In the genomic region with DNA sequence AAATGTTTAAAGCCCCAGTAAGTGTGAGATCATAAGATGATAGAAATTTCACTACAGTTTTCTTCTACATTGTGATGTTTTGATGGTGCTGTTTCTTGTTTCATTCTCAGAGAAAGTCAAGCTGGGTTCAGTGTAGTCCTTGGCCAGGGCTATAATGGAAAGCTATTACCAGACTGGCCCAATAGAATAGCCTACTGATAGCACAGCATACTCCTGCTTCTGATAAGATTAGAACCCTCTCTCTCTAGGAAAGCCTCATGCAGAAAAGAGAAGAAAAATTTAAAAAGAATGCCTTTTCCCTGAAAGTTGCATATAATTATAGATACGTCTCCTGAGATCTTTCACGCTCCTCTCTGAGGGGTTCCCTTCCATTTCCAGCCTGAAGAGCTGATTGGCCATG, we compare ENCODE assay signal across 26 mouse cellular contexts. TPM values are rescaled to one million over a fixed set of nuclear protein-coding genes. Genes with fewer than 3 reads are reported as not detected.
DNase-seq lines count a peak whose midpoint lies in the region; ATAC-seq and TF ChIP-seq lines count a peak whose summit lies in the region.
"Had no signal": no experiment of that assay in that cellular context is flagged by ENCODE, and none has a peak within 500 bp of the region (broad histone marks: within the 10 kb centered on the region; RNA-seq: fewer than 3 reads in every experiment).

No protein-coding gene starts in this region.

- WGBS in liver, embryonic 15.5 days (ENCODE audit: insufficient replicate concordance) = 39% methylated on average over 2 of the region's 2 CpGs
- WGBS in intestine, embryonic 16.5 days = 90% methylated on average over 2 of the region's 2 CpGs

- peaks cover 0 to 17% of the 10 kb centered on the region in 2 experiments; a peak in 3 of 4 replicates for H3K36me3 ChIP-seq in MEL (ENCODE audit: control insufficient read depth in 1 of 2, insufficient read depth in 2 of 2, low read length in 2 of 2)
- H3K36me3 ChIP-seq in liver, embryonic 15.5 days (replicated peaks) = no peaks in the 10 kb centered on the region
- no peaks in the 10 kb centered on the region for H3K36me3 ChIP-seq in intestine, embryonic 16.5 days (ENCODE audit: control insufficient read depth, insufficient read depth, low read length)
- H3K36me3 ChIP-seq: embryonic facial prominence, embryonic 12.5 days had no signal

- H3K9me3 ChIP-seq in MEL (replicated peaks; ENCODE audit: insufficient read depth, low read length) = no peaks in the 10 kb centered on the region
- no peaks in the 10 kb centered on the region for H3K9me3 ChIP-seq in liver, embryonic 15.5 days (replicated peaks)
- H3K9me3 ChIP-seq in intestine, embryonic 16.5 days (ENCODE audit: control insufficient read depth, low read length) = no peaks in the 10 kb centered on the region
- H3K9me3 ChIP-seq: embryonic facial prominence, embryonic 12.5 days; embryonic facial prominence, embryonic 15.5 days; heart, embryonic 10.5 days; heart, embryonic 13.5 days had no signal

- ATAC-seq in common myeloid progenitor, adult 5-6 weeks (replicated peaks; ENCODE audit: low read depth, poor library complexity, severe bottlenecking) = 0 out of 2 replicates have a peak, but pooled peaks have one; percentile 11
- peak; percentile 68 for ATAC-seq in liver, embryonic 15.5 days (ENCODE audit: insufficient read depth)
- peak; percentile 50 for ATAC-seq in megakaryocyte-erythroid progenitor cell, adult 5-6 weeks (replicated peaks; ENCODE audit: low FRiP score, low TSS enrichment, poor library complexity, severe bottlenecking)
- ATAC-seq in intestine, embryonic 16.5 days = no peak
- ATAC-seq: activated CD4-positive, CD25-positive, alpha-beta regulatory T cell, adult 4 months; CD4-positive, CD25-positive, alpha-beta regulatory T cell, adult 4 months; forebrain, embryonic 14.5 days; hindbrain, postnatal 0 days had no signal

- no peaks in the 10 kb centered on the region for H3K27me3 ChIP-seq in MEL (ENCODE audit: control insufficient read depth in 1 of 2, insufficient read depth in 2 of 2, low read length in 2 of 2)
- no peaks in the 10 kb centered on the region for H3K27me3 ChIP-seq in liver, embryonic 15.5 days
- no peaks in the 10 kb centered on the region for H3K27me3 ChIP-seq in intestine, embryonic 16.5 days (replicated peaks; ENCODE audit: control insufficient read depth, insufficient read depth, low read length)
- H3K27me3 ChIP-seq: embryonic facial prominence, embryonic 12.5 days; embryonic facial prominence, embryonic 15.5 days; heart, embryonic 13.5 days had no signal

- H3K4me1 ChIP-seq in MEL (ENCODE audit: control insufficient read depth in 1 of 2, insufficient read depth in 2 of 2, low read length in 2 of 2) = peaks cover 5 to 11% of the 10 kb centered on the region in 2 experiments
- peaks cover 37% of the 10 kb centered on the region for H3K4me1 ChIP-seq in liver, embryonic 15.5 days (replicated peaks)
- peaks cover 7% of the 10 kb centered on the region for H3K4me1 ChIP-seq in intestine, embryonic 16.5 days (ENCODE audit: control insufficient read depth, insufficient read depth, low read length)

- H3K79me2 ChIP-seq in MEL (ENCODE audit: control insufficient read depth, insufficient read depth, low read length, poor library complexity) = peaks cover 12% of the 10 kb centered on the region; the same call in 1 of the 2 replicates

- peak; percentile 43 for DNase-seq in MEL (ENCODE audit: low read depth, low spot score)
- DNase-seq in kidney, postnatal 10 days = no peak
- DNase-seq: adrenal gland, adult 8-10 months; adrenal gland, postnatal 25 days; cerebellum, adult 11-12 months; cerebellum, adult 8-10 months; cerebellum, postnatal 10 days; cerebellum, postnatal 36 days; gastrocnemius, postnatal 10 days; gastrocnemius, postnatal 36 days; heart, adult 2 months; heart, postnatal 14 days; heart, postnatal 4 days had no signal

- no peak for TF ChIP-seq RAD21 in MEL (IDR thresholded peaks at IDR 0.05; ENCODE audit: low read depth, low read length)

- peak; percentile 49 to 54; a peak in 2 of 4 replicates for TF ChIP-seq EP300 in MEL (IDR thresholded peaks at IDR 0.05; ENCODE audit: low read depth in 1 of 2, low read length in 2 of 2)

- peak overlapping the region in 1 of 2 experiments; percentile 41; a peak in 1 of 4 replicates for H3K4me3 ChIP-seq in MEL (ENCODE audit: control insufficient read depth in 1 of 2, insufficient read depth in 1 of 2, low read depth in 2 of 2, low read length in 2 of 2)
- no peak overlapping the region for H3K4me3 ChIP-seq in liver, embryonic 15.5 days (replicated peaks)
- H3K4me3 ChIP-seq in intestine, embryonic 16.5 days (ENCODE audit: low read length) = no peak overlapping the region
- H3K4me3 ChIP-seq: embryonic facial prominence, embryonic 12.5 days; embryonic facial prominence, embryonic 15.5 days; heart, adult 2 months; heart, embryonic 10.5 days; heart, embryonic 13.5 days had no signal

- TF ChIP-seq POLR2A in MEL (IDR thresholded peaks at IDR 0.05; ENCODE audit: control insufficient read depth in 1 of 2, insufficient read depth in 1 of 2, low read depth in 1 of 2, low read length in 2 of 2, poor library complexity in 1 of 2) = no peak

- H3K9ac ChIP-seq in MEL (ENCODE audit: control insufficient read depth, low read depth, low read length, poor library complexity, severe bottlenecking) = peak overlapping the region; percentile 5
- H3K9ac ChIP-seq in liver, embryonic 15.5 days = no peak overlapping the region
- no peak overlapping the region for H3K9ac ChIP-seq in intestine, embryonic 16.5 days (ENCODE audit: low read depth, low read length)
- H3K9ac ChIP-seq: embryonic facial prominence, embryonic 12.5 days; embryonic facial prominence, embryonic 15.5 days; heart, embryonic 13.5 days; hindbrain, embryonic 14.5 days had no signal

- H3K4me2 ChIP-seq in liver, embryonic 15.5 days = 0 out of 2 replicates have a peak overlapping the region, but pooled peaks have one; percentile 23
- no peak overlapping the region for H3K4me2 ChIP-seq in intestine, embryonic 16.5 days (ENCODE audit: low read depth, low read length)
- H3K4me2 ChIP-seq: embryonic facial prominence, embryonic 12.5 days; embryonic facial prominence, embryonic 15.5 days; heart, embryonic 13.5 days; hindbrain, embryonic 14.5 days had no signal

- H3K27ac ChIP-seq in MEL (ENCODE audit: control insufficient read depth, low read depth, low read length) = peak overlapping the region; percentile 43
- H3K27ac ChIP-seq in liver, embryonic 15.5 days (replicated peaks) = no peak overlapping the region
- no peak overlapping the region for H3K27ac ChIP-seq in intestine, embryonic 16.5 days (ENCODE audit: low read length)
- H3K27ac ChIP-seq: embryonic facial prominence, embryonic 12.5 days; embryonic facial prominence, embryonic 15.5 days; heart, adult 2 months; heart, embryonic 10.5 days; heart, embryonic 13.5 days; hindbrain, embryonic 14.5 days; hindbrain, postnatal 0 days had no signal

- TF ChIP-seq CTCF in MEL (IDR thresholded peaks at IDR 0.05 in 2 of 3, conservative IDR thresholded peaks at IDR 0.05 in 1 of 3; ENCODE audit: control insufficient read depth in 1 of 3, insufficient read depth in 1 of 3, low read depth in 2 of 3, low read length in 3 of 3, poor library complexity in 1 of 3, severe bottlenecking in 1 of 3) = no peak

TF ChIP-seq in MEL, 35 proteins besides CTCF, POLR2A, EP300 and RAD21:
- TF ChIP-seq TCF12 (IDR thresholded peaks at IDR 0.05; ENCODE audit: low read depth, low read length) (peak; percentile 57; the same call in 1 of the 2 replicates), NELFE (IDR thresholded peaks at IDR 0.05; ENCODE audit: low read depth, low read length) (no peak), KAT2A (conservative IDR thresholded peaks at IDR 0.05; ENCODE audit: low read depth, low read length) (no peak), MYB (IDR thresholded peaks at IDR 0.05; ENCODE audit: low read depth, low read length) (no peak), ZC3H11A (IDR thresholded peaks at IDR 0.05; ENCODE audit: low read depth, low read length) (no peak), GATA1 (IDR thresholded peaks at IDR 0.05; ENCODE audit: low read depth, low read length) (peak; percentile 84), MXI1 (IDR thresholded peaks at IDR 0.05; ENCODE audit: low read depth, low read length) (no peak), SIN3A (IDR thresholded peaks at IDR 0.05; ENCODE audit: low read length) (0 out of 2 replicates have a peak, but pooled peaks have one; percentile 33), POLR2AphosphoS2 (IDR thresholded peaks at IDR 0.05; ENCODE audit: low read length) (no peak), TBP (IDR thresholded peaks at IDR 0.05; ENCODE audit: low read depth, low read length) (no peak), JUND (IDR thresholded peaks at IDR 0.05; ENCODE audit: low read depth, low read length) (no peak)

RNA-seq across cellular contexts. Expression of a gene that starts 46.0 kb away (rescaled TPM):
- total RNA-seq in MEL (2012; rRNA removed) = 5.9 and 6.7 TPM in 2 replicates
- 1 to 10 TPM in 1 of 2 experiments, not detected in 1; 3.0 TPM for polyA plus RNA-seq in MEL (2012; ENCODE audit: insufficient read depth in 1 of 2, insufficient read length in 2 of 2, low read depth in 1 of 2, low replicate concordance in 2 of 2, missing spikeins in 1 of 2)
- 15.9 and 21.3 TPM in 2 replicates for total RNA-seq in common myeloid progenitor, adult 5-6 weeks (2017)
- 6.0 TPM in 2 replicates for polyA plus RNA-seq in liver, embryonic 15.5 days (2015; fragmentation: Nextera tagmentation; extraction: Ambion mirVana)
- total RNA-seq in megakaryocyte-erythroid progenitor cell, adult 5-6 weeks (2014; fragmentation: Nextera tagmentation) = 28.8 and 36.5 TPM in 2 replicates
- 25.6 and 35.5 TPM in 2 replicates for total RNA-seq in megakaryocyte-erythroid progenitor cell, adult 5-6 weeks (2017)
- polyA plus RNA-seq in intestine, embryonic 16.5 days (2015; fragmentation: Nextera tagmentation; extraction: Ambion mirVana) = 14.6 and 14.9 TPM in 2 replicates
